Mouse (Mus musculus): ENCODE results near the gene P4ha1. TPM values are rescaled to one million over a fixed set of nuclear protein-coding genes. Genes with fewer than 3 reads are reported as not detected.
"Not testable (repeated sequence)": the region's sequence is repeated elsewhere in the genome, so short reads cannot be mapped to it uniquely, and the experiment has no call there.

The P4ha1 gene
- total RNA-seq (2015) (17.4 and 20.1 TPM in 2 replicates), total RNA-seq (2017) (39.4 and 41.8 TPM in 2 replicates)

GRCm38 (mm10) chr10:59323100-59323487 lies at the start of gene P4ha1:
TSS of gene P4ha1 (plus strand) at chr10:59323296.
- ATAC-seq (replicated peaks; ENCODE audit: poor library complexity): peak; percentile 94

GRCm38 (mm10) chr10:59275745-59276144 lies 47.4 kb upstream of the P4ha1 start:
- no peak for ATAC-seq (replicated peaks; ENCODE audit: poor library complexity)

GRCm38 (mm10) chr10:59277116-59277515 lies 46.0 kb upstream of the P4ha1 start:
- ATAC-seq (replicated peaks; ENCODE audit: poor library complexity): no peak

- ATAC-seq (replicated peaks; ENCODE audit: poor library complexity): 0 out of 2 replicates have a peak, but pooled peaks have one; percentile 42
Measured at GRCm38 (mm10) chr10:59277729-59278475, 45.2 kb upstream of the P4ha1 start.

GRCm38 (mm10) chr10:59283164-59283563 lies 39.9 kb upstream of the P4ha1 start:
- ATAC-seq (replicated peaks; ENCODE audit: poor library complexity): peak; percentile 82

- peak; percentile 45; the same call in 1 of the 2 replicates for ATAC-seq (replicated peaks; ENCODE audit: poor library complexity)
Measured at GRCm38 (mm10) chr10:59283749-59284148, 39.3 kb upstream of the P4ha1 start.

GRCm38 (mm10) chr10:59285530-59285929 lies 37.6 kb upstream of the P4ha1 start:
- no peak for ATAC-seq (replicated peaks; ENCODE audit: poor library complexity)

- no peak for ATAC-seq (replicated peaks; ENCODE audit: poor library complexity)
Measured at GRCm38 (mm10) chr10:59287251-59287650, 35.8 kb upstream of the P4ha1 start.

GRCm38 (mm10) chr10:59287662-59288061 lies 35.4 kb upstream of the P4ha1 start:
- no peak for ATAC-seq (replicated peaks; ENCODE audit: poor library complexity)

- ATAC-seq (replicated peaks; ENCODE audit: poor library complexity): no peak
Measured at GRCm38 (mm10) chr10:59289062-59289461, 34.0 kb upstream of the P4ha1 start.

- no peak for ATAC-seq (replicated peaks; ENCODE audit: poor library complexity)
Measured at GRCm38 (mm10) chr10:59291536-59291935, 31.6 kb upstream of the P4ha1 start.

- no peak for ATAC-seq (replicated peaks; ENCODE audit: poor library complexity)
Measured at GRCm38 (mm10) chr10:59292079-59292478, 31.0 kb upstream of the P4ha1 start.

- peak; percentile 70 for ATAC-seq (replicated peaks; ENCODE audit: poor library complexity)
Measured at GRCm38 (mm10) chr10:59292558-59292957, 30.5 kb upstream of the P4ha1 start.

GRCm38 (mm10) chr10:59295241-59295811 lies 27.8 kb upstream of the P4ha1 start:
- peak; percentile 70 for ATAC-seq (replicated peaks; ENCODE audit: poor library complexity)

- ATAC-seq (replicated peaks; ENCODE audit: poor library complexity): peak; percentile 71
Measured at GRCm38 (mm10) chr10:59296261-59296660, 26.8 kb upstream of the P4ha1 start.

GRCm38 (mm10) chr10:59302671-59303070 lies 20.4 kb upstream of the P4ha1 start:
- not testable (repeated sequence) for ATAC-seq (replicated peaks; ENCODE audit: poor library complexity)

GRCm38 (mm10) chr10:59308993-59309715 lies 13.9 kb upstream of the P4ha1 start:
- ATAC-seq (replicated peaks; ENCODE audit: poor library complexity): peak; percentile 87

GRCm38 (mm10) chr10:59310124-59310523 lies 13.0 kb upstream of the P4ha1 start:
- 0 out of 2 replicates have a peak, but pooled peaks have one; percentile 34 for ATAC-seq (replicated peaks; ENCODE audit: poor library complexity)

GRCm38 (mm10) chr10:59310691-59311457 lies 12.2 kb upstream of the P4ha1 start:
- no peak for ATAC-seq (replicated peaks; ENCODE audit: poor library complexity)

GRCm38 (mm10) chr10:59311881-59312280 lies 11.2 kb upstream of the P4ha1 start:
- no peak for ATAC-seq (replicated peaks; ENCODE audit: poor library complexity)

GRCm38 (mm10) chr10:59321112-59321511 lies 2.0 kb upstream of the P4ha1 start:
- ATAC-seq (replicated peaks; ENCODE audit: poor library complexity): no peak
